8 mouse cellular contexts compared by ENCODE assay signal in genomic region chr10:91242491-91243046, GRCm38 (mm10).
A peak's percentile ranks its signal among the peaks of the same experiment; 100 is the strongest.
DNase-seq lines count a peak whose midpoint lies in the region; ATAC-seq lines count a peak whose summit lies in the region.
"Had no signal": no experiment of that assay in that cellular context is flagged by ENCODE, and none has a peak within 500 bp of the region (broad histone marks: within the 10 kb centered on the region; RNA-seq: fewer than 3 reads in every experiment).

No protein-coding gene starts in this region.

- H3K27me3 ChIP-seq in kidney, embryonic 15.5 days = no peaks in the 10 kb centered on the region
- H3K27me3 ChIP-seq in embryonic facial prominence, embryonic 10.5 days (replicated peaks; ENCODE audit: low read depth, poor library complexity, severe bottlenecking) = no peaks in the 10 kb centered on the region

- no peaks in the 10 kb centered on the region for H3K79me2 ChIP-seq in macrophage (ENCODE audit: inconsistent target)

- DNase-seq in kidney, adult 9 months = no peak
- no peak for DNase-seq in embryonic facial prominence, embryonic 10.5 days (ENCODE audit: low spot score)
- no peak for DNase-seq in right cerebral cortex, postnatal 14 days
- no peak for DNase-seq in adrenal gland, postnatal 14 days
- DNase-seq: retina, postnatal 1 day had no signal

- H3K27ac ChIP-seq in kidney, embryonic 15.5 days = peak overlapping the region; percentile 79
- H3K27ac ChIP-seq in embryonic facial prominence, embryonic 10.5 days (replicated peaks) = peak overlapping the region; percentile 76
- H3K27ac ChIP-seq in macrophage = peak overlapping the region; percentile 43

- no peaks in the 10 kb centered on the region for H3K36me3 ChIP-seq in kidney, embryonic 15.5 days
- H3K36me3 ChIP-seq in embryonic facial prominence, embryonic 10.5 days (replicated peaks) = no peaks in the 10 kb centered on the region
- H3K36me3 ChIP-seq in macrophage (ENCODE audit: inconsistent target) = no peaks in the 10 kb centered on the region

- H3K4me2 ChIP-seq in kidney, embryonic 15.5 days = no peak overlapping the region

- no peak for ATAC-seq in kidney, embryonic 15.5 days (replicated peaks; ENCODE audit: low FRiP score)
- ATAC-seq in hematopoietic stem cell, adult 5-6 weeks (replicated peaks in 1 of 2; ENCODE audit: insufficient read depth in 1 of 2, low FRiP score in 2 of 2, low TSS enrichment in 1 of 2, low read depth in 1 of 2, poor library complexity in 2 of 2, severe bottlenecking in 2 of 2) = peak; percentile 75 to 80; a peak in 3 of 4 replicates

- H3K9me3 ChIP-seq in kidney, embryonic 15.5 days (replicated peaks) = no peaks in the 10 kb centered on the region
- no peaks in the 10 kb centered on the region for H3K9me3 ChIP-seq in embryonic facial prominence, embryonic 10.5 days

- peaks cover 16% of the 10 kb centered on the region for H3K4me1 ChIP-seq in kidney, embryonic 15.5 days
- peaks cover 47% of the 10 kb centered on the region for H3K4me1 ChIP-seq in embryonic facial prominence, embryonic 10.5 days

- H3K4me3 ChIP-seq in kidney, embryonic 15.5 days (replicated peaks) = no peak overlapping the region
- no peak overlapping the region for H3K4me3 ChIP-seq in embryonic facial prominence, embryonic 10.5 days
- no peak overlapping the region for H3K4me3 ChIP-seq in macrophage (ENCODE audit: inconsistent target)

- WGBS in kidney, embryonic 15.5 days = 58% methylated on average over 5 of the region's 5 CpGs
- WGBS in embryonic facial prominence, embryonic 10.5 days = 79% methylated on average over 5 of the region's 5 CpGs
- WGBS in macrophage (ENCODE audit: missing documents) = 5% methylated on average over 5 of the region's 5 CpGs

- H3K9ac ChIP-seq in kidney, embryonic 15.5 days = no peak overlapping the region
